Mouse (Mus musculus) MEL (cell line): Measurements from ENCODE around the gene Stom. TPM values are rescaled to one million over a fixed set of nuclear protein-coding genes. Genes with fewer than 3 reads are reported as not detected.

Source experiments
- DNase-seq: peaks from one replicate; pipeline ENCODE4 v3.0.0; 2011; ENCODE audit warnings: low read depth, low spot score
- H3K27ac ChIP-seq: 2 replicates; pipeline ENCODE4 v1.5.1; 2012; ENCODE audit warnings: low read depth, mild to moderate bottlenecking, control low read depth, low read length, moderate library complexity; ENCODE audit not compliant: control insufficient read depth
- H3K27me3 ChIP-seq, 2 experiments: fragments of 150-350 bp in 1 of 2; sonication (generic) in 1 of 2; 2 replicates each; pipeline ENCODE4 v1.6.1; 2012; ENCODE audit warnings: low read length in 2 of 2, mild to moderate bottlenecking in 2 of 2, improper control_type of control experiment in 1 of 2, moderate library complexity in 1 of 2; ENCODE audit not compliant: insufficient read depth in 2 of 2, control insufficient read depth in 1 of 2
- H3K36me3 ChIP-seq, 2 experiments: 2 replicates each; pipeline ENCODE4 v1.6.1; 2012 to 2014; ENCODE audit warnings: low read length in 2 of 2, improper control_type of control experiment in 1 of 2, inconsistent platforms in 1 of 2, mild to moderate bottlenecking in 1 of 2; ENCODE audit not compliant: insufficient read depth in 2 of 2, control insufficient read depth in 1 of 2
- H3K4me1 ChIP-seq, 2 experiments: fragments of 150-350 bp in 1 of 2; sonication (generic) in 1 of 2; 2 replicates each; pipeline ENCODE4 v1.6.1; 2012; ENCODE audit warnings: low read length in 2 of 2, improper control_type of control experiment in 1 of 2, mild to moderate bottlenecking in 1 of 2; ENCODE audit not compliant: insufficient read depth in 2 of 2, control insufficient read depth in 1 of 2
- H3K4me3 ChIP-seq, 2 experiments: fragments of 150-350 bp in 1 of 2; sonication (generic) in 1 of 2; 2 replicates each; pipeline ENCODE4 v1.5.1; 2012; ENCODE audit warnings: low read depth in 2 of 2, low read length in 2 of 2, mild to moderate bottlenecking in 2 of 2, moderate library complexity in 2 of 2, control low read depth in 1 of 2, improper control_type of control experiment in 1 of 2; ENCODE audit not compliant: control insufficient read depth in 1 of 2, insufficient read depth in 1 of 2
- H3K79me2 ChIP-seq: 2 replicates; pipeline ENCODE4 v1.6.1; 2012; ENCODE audit warnings: mild to moderate bottlenecking, low read length, moderate library complexity; ENCODE audit not compliant: control insufficient read depth, poor library complexity, insufficient read depth
- H3K9ac ChIP-seq: 2 replicates; pipeline ENCODE4 v1.6.1; 2012; ENCODE audit warnings: low read depth, mild to moderate bottlenecking, control low read depth, low read length, moderate library complexity; ENCODE audit not compliant: control insufficient read depth, poor library complexity, severe bottlenecking
- H3K9me3 ChIP-seq: fragments of 150-350 bp; sonication (generic); replicated peaks from 2 replicates; pipeline ENCODE4 v1.6.1; 2012; ENCODE audit warnings: mild to moderate bottlenecking, low read length, improper control_type of control experiment, moderate library complexity; ENCODE audit not compliant: insufficient read depth
- BHLHE40 ChIP-seq: IDR thresholded peaks from 2 replicates; pipeline ENCODE4 v1.6.1; 2012; ENCODE audit warnings: low read depth, mild to moderate bottlenecking, inconsistent platforms, low read length, improper control_type of control experiment, borderline replicate concordance
- CHD2 ChIP-seq: IDR thresholded peaks from 2 replicates; pipeline ENCODE4 v1.6.1; 2011; ENCODE audit warnings: low read length, improper control_type of control experiment
- EP300 ChIP-seq, 2 experiments: IDR thresholded peaks; 2 replicates each; pipeline ENCODE4 v1.6.1; 2011; ENCODE audit warnings: improper control_type of control experiment in 2 of 2, low read length in 2 of 2, low read depth in 1 of 2, mild to moderate bottlenecking in 1 of 2
- GABPA ChIP-seq: IDR thresholded peaks from 2 replicates; pipeline ENCODE4 v1.6.1; 2012; ENCODE audit warnings: low read depth, mild to moderate bottlenecking, inconsistent platforms, low read length, improper control_type of control experiment, moderate library complexity
- GATA1 ChIP-seq: IDR thresholded peaks from 2 replicates; pipeline ENCODE4 v1.6.1; 2011; ENCODE audit warnings: low read depth, low read length, improper control_type of control experiment
- HCFC1 ChIP-seq: IDR thresholded peaks from 2 replicates; pipeline ENCODE4 v1.6.1; 2012; ENCODE audit warnings: low read depth, mild to moderate bottlenecking, inconsistent platforms, low read length, improper control_type of control experiment, moderate library complexity
- KAT2A ChIP-seq: conservative IDR thresholded peaks from 2 replicates; pipeline ENCODE4 v1.6.1; 2012; ENCODE audit warnings: low read depth, low read length, improper control_type of control experiment, inconsistent platforms
- MAX ChIP-seq: IDR thresholded peaks from 2 replicates; pipeline ENCODE4 v1.6.1; 2011; ENCODE audit warnings: low read length, improper control_type of control experiment
- MAZ ChIP-seq: IDR thresholded peaks from 2 replicates; pipeline ENCODE4 v1.6.1; 2012; ENCODE audit warnings: low read depth, mild to moderate bottlenecking, inconsistent platforms, low read length, improper control_type of control experiment
- MEF2A ChIP-seq: IDR thresholded peaks from 2 replicates; pipeline ENCODE4 v1.6.1; 2014; ENCODE audit warnings: low read depth, mild to moderate bottlenecking, inconsistent platforms, low read length, improper control_type of control experiment; ENCODE audit not compliant: poor library complexity, insufficient replicate concordance, severe bottlenecking; ENCODE audit errors: extremely low read depth
- MXI1 ChIP-seq: IDR thresholded peaks from 2 replicates; pipeline ENCODE4 v1.6.1; 2011; ENCODE audit warnings: mild to moderate bottlenecking, low read depth, low read length, improper control_type of control experiment
- MYB ChIP-seq: IDR thresholded peaks from 2 replicates; pipeline ENCODE4 v1.6.1; 2011; ENCODE audit warnings: mild to moderate bottlenecking, low read depth, low read length, improper control_type of control experiment
- MYC ChIP-seq: IDR thresholded peaks from 2 replicates; pipeline ENCODE4 v1.6.1; 2011; ENCODE audit warnings: low read depth, mild to moderate bottlenecking, low read length, improper control_type of control experiment, moderate library complexity
- NELFE ChIP-seq: IDR thresholded peaks from 2 replicates; pipeline ENCODE4 v1.6.1; 2011; ENCODE audit warnings: low read depth, low read length, improper control_type of control experiment
- NRF1 ChIP-seq: IDR thresholded peaks from 2 replicates; pipeline ENCODE4 v1.6.1; 2014; ENCODE audit warnings: low read depth, mild to moderate bottlenecking, inconsistent platforms, low read length, improper control_type of control experiment, moderate library complexity; ENCODE audit not compliant: poor library complexity, insufficient read depth, severe bottlenecking
- POLR2A ChIP-seq, 2 experiments: IDR thresholded peaks; 2 replicates each; pipeline ENCODE4 v1.6.1; 2011 to 2012; ENCODE audit warnings: low read length in 2 of 2, mild to moderate bottlenecking in 2 of 2, control low read depth in 1 of 2, improper control_type of control experiment in 1 of 2, low read depth in 1 of 2, moderate library complexity in 1 of 2; ENCODE audit not compliant: control insufficient read depth in 1 of 2, insufficient read depth in 1 of 2, poor library complexity in 1 of 2
- POLR2AphosphoS2 ChIP-seq: IDR thresholded peaks from 2 replicates; pipeline ENCODE4 v1.6.1; 2011; ENCODE audit warnings: low read length, improper control_type of control experiment
- POLR2AphosphoS5 ChIP-seq: IDR thresholded peaks from 2 replicates; pipeline ENCODE4 v1.6.1; 2012; ENCODE audit warnings: low read depth, borderline replicate concordance, mild to moderate bottlenecking, inconsistent platforms, low read length, moderate library complexity, mixed read lengths
- RCOR1 ChIP-seq: IDR thresholded peaks from 2 replicates; pipeline ENCODE4 v1.6.1; 2012; ENCODE audit warnings: low read depth, mild to moderate bottlenecking, inconsistent platforms, low read length, improper control_type of control experiment
- SIN3A ChIP-seq: IDR thresholded peaks from 2 replicates; pipeline ENCODE4 v1.6.1; 2012; ENCODE audit warnings: low read length, improper control_type of control experiment, inconsistent platforms
- TAL1 ChIP-seq: IDR thresholded peaks from 2 replicates; pipeline ENCODE4 v1.6.1; 2012; ENCODE audit warnings: mild to moderate bottlenecking, inconsistent platforms, low read length, moderate library complexity, mixed read lengths
- UBTF ChIP-seq: IDR thresholded peaks from 2 replicates; pipeline ENCODE4 v1.6.1; 2012; ENCODE audit warnings: low read depth, mild to moderate bottlenecking, inconsistent platforms, low read length, improper control_type of control experiment, moderate library complexity, borderline replicate concordance; ENCODE audit not compliant: insufficient read depth
- USF2 ChIP-seq, 2 experiments: IDR thresholded peaks; 2 replicates each; pipeline ENCODE4 v1.6.1; 2011 to 2012; ENCODE audit warnings: improper control_type of control experiment in 2 of 2, low read length in 2 of 2, borderline replicate concordance in 1 of 2, inconsistent platforms in 1 of 2, low read depth in 1 of 2, mild to moderate bottlenecking in 1 of 2; ENCODE audit not compliant: insufficient read depth in 1 of 2
- ZKSCAN1 ChIP-seq: IDR thresholded peaks from 2 replicates; pipeline ENCODE4 v1.6.1; 2012; ENCODE audit warnings: low read depth, mild to moderate bottlenecking, inconsistent platforms, low read length, improper control_type of control experiment, moderate library complexity
- ZNF384 ChIP-seq: IDR thresholded peaks from 2 replicates; pipeline ENCODE4 v1.6.1; 2012; ENCODE audit warnings: low read depth, mild to moderate bottlenecking, inconsistent platforms, low read length, improper control_type of control experiment
- polyA plus RNA-seq, 2 experiments: library from polyadenylated mRNA; stranded (reverse) in 1 of 2; unstranded in 1 of 2; fragments of >175 nt in 1 of 2; fragments of >200 nt in 1 of 2; gene quantifications; 2 replicates each; pipeline versions ENCODE4 v1.2.1 to v1.2.4; 2012; ENCODE audit warnings: low replicate concordance in 2 of 2, low read depth in 1 of 2; ENCODE audit not compliant: insufficient read length in 2 of 2, insufficient read depth in 1 of 2, missing spikeins in 1 of 2
- total RNA-seq: library from RNA; depleted of rRNA; stranded (reverse); fragments of 300-350 nt; gene quantifications from 2 replicates; pipeline ENCODE4 v1.2.3, GENCODE M21; 2012

Stom gene
- total and polyA plus RNA-seq, 3 experiments: 28.0 to 49.4 TPM; not detected in 1

- no peak for DNase-seq
- Histone ChIP-seq H3K4me3 (no peak overlapping the region), H3K27me3 (no peaks in the 10 kb centered on the region), H3K9ac (no peak overlapping the region), H3K36me3 (peaks cover 0 to 16% of the 10 kb centered on the region in 2 experiments; a peak in 2 of 4 replicates), H3K9me3 (no peaks in the 10 kb centered on the region), H3K4me1 (peaks cover 12 to 19% of the 10 kb centered on the region in 2 experiments), H3K27ac (no peak overlapping the region), H3K79me2 (no peaks in the 10 kb centered on the region)
- TF ChIP-seq ZKSCAN1: no peak
- no peak for TF ChIP-seq MXI1
- TF ChIP-seq EP300 (IDR thresholded peaks at IDR 0.05; ENCODE audit: low read depth in 1 of 2, low read length in 2 of 2): no peak
- no peak for TF ChIP-seq MYC
- no peak for TF ChIP-seq RCOR1
- no peak for TF ChIP-seq GABPA
- TF ChIP-seq TAL1: no peak
Observed at GRCm38 (mm10) chr2:35266251-35266905, 70.4 kb downstream of the Stom start.

GRCm38 (mm10) chr2:35265775-35266174 is 71.0 kb downstream of the Stom start:
- Histone ChIP-seq H3K36me3 (peaks cover 0 to 16% of the 10 kb centered on the region in 2 experiments; a peak in 2 of 4 replicates), H3K27ac (no peak overlapping the region), H3K9me3 (no peaks in the 10 kb centered on the region), H3K4me1 (peaks cover 12 to 19% of the 10 kb centered on the region in 2 experiments), H3K4me3 (no peak overlapping the region), H3K27me3 (no peaks in the 10 kb centered on the region), H3K9ac (no peak overlapping the region), H3K79me2 (no peaks in the 10 kb centered on the region)
- DNase-seq: no peak
- TF ChIP-seq NELFE (no peak), GATA1 (no peak), POLR2AphosphoS5 (no peak), BHLHE40 (no peak), CHD2 (no peak), SIN3A (no peak), NRF1 (no peak)

- H3K36me3 ChIP-seq: peaks cover 0 to 19% of the 10 kb centered on the region in 2 experiments; a peak in 2 of 4 replicates
- H3K4me3 ChIP-seq: no peak overlapping the region
- H3K79me2 ChIP-seq: no peaks in the 10 kb centered on the region
- DNase-seq: peak; percentile 76
- H3K9ac ChIP-seq: no peak overlapping the region
- no peaks in the 10 kb centered on the region for H3K9me3 ChIP-seq
- no peak overlapping the region for H3K27ac ChIP-seq
- no peaks in the 10 kb centered on the region for H3K27me3 ChIP-seq
- H3K4me1 ChIP-seq: peaks cover 12 to 20% of the 10 kb centered on the region in 2 experiments
- TF ChIP-seq MEF2A (no peak), USF2 (IDR thresholded peaks at IDR 0.05; ENCODE audit: borderline replicate concordance in 1 of 2, insufficient read depth in 1 of 2, low read depth in 1 of 2, low read length in 2 of 2) (no peak), UBTF (no peak), POLR2AphosphoS2 (no peak), MXI1 (peak; percentile 82), MAX (peak; percentile 82), MYB (no peak), MAZ (no peak), HCFC1 (no peak), ZNF384 (no peak), BHLHE40 (no peak), POLR2A (IDR thresholded peaks at IDR 0.05; ENCODE audit: control insufficient read depth in 1 of 2, insufficient read depth in 1 of 2, low read depth in 1 of 2, low read length in 2 of 2, poor library complexity in 1 of 2) (no peak), POLR2AphosphoS5 (no peak), KAT2A (no peak)
Observed at GRCm38 (mm10) chr2:35265296-35265695, 71.5 kb downstream of the Stom start.
